Mouse (Mus musculus): ENCODE results near the gene Tmem189.

The Tmem189 gene

DNA sequence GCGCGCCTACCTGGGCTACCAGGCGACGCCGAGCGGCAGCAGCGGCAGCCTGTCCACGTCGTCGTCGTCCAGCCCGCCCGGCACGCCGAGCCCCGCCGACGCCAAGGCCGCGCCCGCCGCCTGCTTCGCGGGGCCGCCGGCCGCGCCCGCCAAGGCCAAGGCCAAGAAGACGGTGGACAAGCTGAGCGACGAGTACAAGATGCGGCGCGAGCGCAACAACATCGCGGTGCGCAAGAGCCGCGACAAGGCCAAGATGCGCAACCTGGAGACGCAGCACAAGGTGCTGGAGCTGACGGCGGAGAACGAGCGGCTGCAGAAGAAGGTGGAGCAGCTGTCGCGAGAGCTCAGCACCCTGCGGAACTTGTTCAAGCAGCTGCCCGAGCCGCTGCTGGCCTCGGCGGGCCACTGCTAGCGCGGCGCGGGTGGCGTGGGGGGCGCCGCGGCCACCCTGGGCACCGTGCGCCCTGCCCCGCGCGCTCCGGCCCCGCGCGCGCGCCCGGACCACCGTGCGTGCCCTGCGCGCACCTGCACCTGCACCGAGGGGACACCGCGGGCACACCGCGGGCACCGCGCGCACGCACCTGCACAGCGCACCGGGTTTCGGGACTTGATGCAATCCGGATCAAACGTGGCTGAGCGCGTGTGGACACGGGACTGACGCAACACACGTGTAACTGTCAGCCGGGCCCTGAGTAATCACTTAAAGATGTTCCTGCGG lies at the start of gene Tmem189:
TSS of gene Tmem189 (minus strand) at position 322 of the 718 bp plus-strand sequence.
- peak; percentile 86 for DNase-seq (ENCODE audit: low read depth, low spot score)

- DNase-seq (ENCODE audit: low read depth, low spot score): no peak
These were observed 49.4 kb upstream of the Tmem189 start for GRCm38 (mm10) chr2:167739030-167739429.

DNA sequence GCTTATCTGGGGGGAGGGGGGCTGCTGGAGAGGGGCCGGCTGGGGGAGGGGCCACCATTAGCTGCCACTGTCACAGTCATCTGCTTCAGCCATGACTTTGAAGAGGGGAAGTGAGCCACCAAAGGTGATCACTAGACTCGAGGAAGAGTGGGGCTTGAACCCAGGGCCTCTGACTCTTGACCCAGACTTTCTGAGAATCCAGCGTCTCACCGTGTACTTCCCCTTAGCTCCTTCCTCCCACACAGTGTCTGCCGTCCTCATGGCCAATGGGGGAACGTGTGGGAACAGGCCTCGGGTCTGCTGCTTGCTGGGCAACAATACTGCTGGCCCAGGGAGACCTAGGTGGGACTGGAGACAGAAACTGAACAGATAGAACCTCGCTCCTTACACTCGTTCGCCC lies 45.2 kb upstream of the Tmem189 start:
- no peak for DNase-seq (ENCODE audit: low read depth, low spot score)

GRCm38 (mm10) chr2:167731149-167731548 lies 41.5 kb upstream of the Tmem189 start:
- no peak for DNase-seq (ENCODE audit: low read depth, low spot score)

DNA sequence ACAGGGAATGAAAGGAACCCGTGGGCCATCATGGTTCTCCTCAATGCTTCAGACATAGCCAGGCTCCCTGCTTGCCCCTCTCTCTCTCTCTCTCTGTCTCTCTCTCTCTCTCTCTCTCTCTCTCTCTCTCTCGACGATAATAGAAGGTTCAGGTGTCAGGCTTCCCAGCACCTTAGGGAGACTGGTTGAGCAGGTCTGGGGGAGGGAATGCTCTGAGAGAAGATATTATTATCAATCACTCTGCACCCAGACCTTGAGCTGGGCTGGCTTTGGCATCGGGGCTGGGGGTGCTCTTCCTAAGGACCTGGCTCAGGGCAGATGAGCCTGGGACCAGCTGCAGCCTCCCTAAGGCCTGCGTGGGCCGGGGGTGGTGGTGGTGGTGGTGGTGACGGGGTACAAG lies 40.4 kb upstream of the Tmem189 start:
- DNase-seq (ENCODE audit: low read depth, low spot score): no peak

- DNase-seq (ENCODE audit: low read depth, low spot score): peak; percentile 58
These were observed 37.5 kb upstream of the Tmem189 start for GRCm38 (mm10) chr2:167727161-167727560.

GRCm38 (mm10) chr2:167725879-167726278 lies 36.3 kb upstream of the Tmem189 start:
- no peak for DNase-seq (ENCODE audit: low read depth, low spot score)

DNA sequence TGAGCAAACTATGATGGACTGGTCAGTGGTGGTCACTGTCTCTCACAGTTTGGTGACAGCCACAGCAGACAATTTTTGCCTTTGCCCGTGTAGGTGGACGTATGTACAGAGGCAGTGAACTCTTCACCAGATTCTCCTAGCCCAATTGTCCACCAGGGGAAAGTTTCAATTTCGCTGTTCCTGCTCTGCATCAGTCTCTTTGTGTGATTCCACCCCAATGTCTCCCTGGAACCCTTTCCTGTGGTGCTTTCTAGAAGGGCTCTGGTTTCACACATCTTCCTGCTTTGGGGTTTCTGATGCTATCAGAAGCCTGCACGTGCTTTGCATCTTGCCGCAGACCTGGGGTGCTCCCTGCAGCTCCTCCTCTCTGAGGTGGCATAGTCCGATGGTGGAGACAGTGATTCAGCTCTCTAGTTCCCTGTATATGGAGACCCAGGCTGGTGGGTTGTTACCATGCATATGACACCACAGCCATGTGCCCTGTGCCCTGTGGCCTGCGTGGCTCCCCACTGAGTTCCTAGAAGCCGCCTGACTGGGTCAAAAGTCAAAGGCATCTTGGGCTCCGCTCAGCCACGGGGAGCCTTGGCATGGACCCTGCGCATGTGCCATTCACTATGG lies 34.1 kb upstream of the Tmem189 start:
- DNase-seq (ENCODE audit: low read depth, low spot score): no peak

DNA sequence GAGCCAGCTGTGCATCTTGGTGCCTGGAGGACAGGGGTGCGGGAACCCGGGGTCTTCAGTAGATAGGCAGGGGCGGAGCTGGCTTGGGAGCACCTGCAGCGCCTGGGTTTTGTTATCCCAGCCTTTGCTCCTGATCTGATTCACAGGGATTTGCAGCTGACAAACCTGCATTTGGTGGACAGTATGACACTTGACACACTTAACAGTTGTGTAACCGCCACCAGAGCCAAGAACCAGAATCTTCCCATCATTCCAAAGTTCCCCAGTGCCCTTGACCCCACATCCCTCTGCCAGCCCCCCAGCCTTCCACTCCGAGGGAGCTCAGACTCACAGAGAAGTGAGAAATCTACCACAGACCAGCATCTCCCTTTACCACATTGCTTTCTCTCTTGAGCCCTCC lies 32.9 kb upstream of the Tmem189 start:
- no peak for DNase-seq (ENCODE audit: low read depth, low spot score)

- no peak for DNase-seq (ENCODE audit: low read depth, low spot score)
These were observed 31.7 kb upstream of the Tmem189 start for GRCm38 (mm10) chr2:167721159-167721882.

DNA sequence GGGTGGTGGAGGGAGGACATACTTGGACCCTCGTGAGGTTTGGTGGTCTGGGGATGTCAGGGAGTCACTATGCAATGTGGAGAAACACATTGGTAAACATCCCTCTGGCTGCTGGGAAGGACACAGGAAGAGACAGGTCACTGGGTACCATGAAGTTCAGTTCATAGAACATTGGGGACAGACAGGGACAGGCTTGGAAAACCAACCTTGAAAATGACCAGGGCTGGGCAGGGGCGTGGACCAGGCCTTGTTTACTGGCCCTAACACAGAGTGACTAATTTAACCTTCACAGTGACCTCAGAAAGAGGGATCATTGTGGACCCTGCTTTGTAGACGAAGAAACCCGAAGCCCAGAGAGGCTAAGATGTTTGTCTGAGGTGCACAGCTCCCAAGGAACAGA lies 29.9 kb upstream of the Tmem189 start:
- no peak for DNase-seq (ENCODE audit: low read depth, low spot score)

GRCm38 (mm10) chr2:167717208-167717607 lies 27.6 kb upstream of the Tmem189 start:
- no peak for DNase-seq (ENCODE audit: low read depth, low spot score)

- DNase-seq (ENCODE audit: low read depth, low spot score): peak; percentile 62
These were observed 25.4 kb upstream of the Tmem189 start for GRCm38 (mm10) chr2:167715008-167715407.

GRCm38 (mm10) chr2:167714298-167714697 lies 24.7 kb upstream of the Tmem189 start:
- DNase-seq (ENCODE audit: low read depth, low spot score): no peak

GRCm38 (mm10) chr2:167712872-167713821 lies 23.5 kb upstream of the Tmem189 start:
- peak; percentile 35 for DNase-seq (ENCODE audit: low read depth, low spot score)

DNA sequence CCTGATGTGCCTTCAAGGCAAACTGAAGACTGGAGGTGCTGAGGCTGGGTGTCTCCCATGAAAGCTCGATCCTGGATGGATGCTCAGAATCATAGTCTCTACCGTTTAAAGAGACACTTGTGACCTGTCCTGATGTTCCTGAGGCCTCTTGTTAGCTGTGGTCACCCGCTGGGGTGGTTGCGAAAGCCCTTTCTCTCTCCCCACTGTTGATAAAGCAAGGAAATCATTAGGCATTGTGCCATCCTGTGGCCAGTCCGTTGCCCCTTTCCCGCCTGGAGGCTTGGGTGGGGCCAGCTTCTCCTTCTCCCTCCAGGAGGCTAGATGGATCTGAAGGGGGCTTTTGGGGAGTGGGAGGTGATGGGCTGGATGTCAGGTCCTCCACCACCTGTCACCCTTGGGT lies 21.0 kb upstream of the Tmem189 start:
- DNase-seq (ENCODE audit: low read depth, low spot score): no peak

- DNase-seq (ENCODE audit: low read depth, low spot score): no peak
These were observed 20.3 kb upstream of the Tmem189 start for GRCm38 (mm10) chr2:167709969-167710368.

DNA sequence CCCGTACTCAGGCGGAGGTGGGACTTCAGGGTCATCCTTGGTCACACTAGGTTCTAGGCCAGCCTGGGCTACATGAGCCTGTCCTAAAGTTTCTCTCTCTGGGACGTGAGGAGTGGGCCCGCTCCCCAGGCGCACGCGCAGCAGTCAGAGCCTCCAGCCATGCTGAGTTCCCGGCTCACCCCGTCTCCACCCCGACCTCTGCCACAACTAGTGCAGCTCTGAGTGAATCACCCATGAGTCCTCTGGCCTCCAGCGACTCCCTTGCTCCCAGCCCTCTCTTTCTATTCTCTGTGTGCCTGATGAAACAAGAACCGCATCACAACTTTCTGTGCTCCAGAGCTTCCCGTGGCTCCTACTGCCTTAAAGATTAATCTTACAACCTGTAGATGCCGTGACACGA lies 18.8 kb upstream of the Tmem189 start:
- no peak for DNase-seq (ENCODE audit: low read depth, low spot score)

DNA sequence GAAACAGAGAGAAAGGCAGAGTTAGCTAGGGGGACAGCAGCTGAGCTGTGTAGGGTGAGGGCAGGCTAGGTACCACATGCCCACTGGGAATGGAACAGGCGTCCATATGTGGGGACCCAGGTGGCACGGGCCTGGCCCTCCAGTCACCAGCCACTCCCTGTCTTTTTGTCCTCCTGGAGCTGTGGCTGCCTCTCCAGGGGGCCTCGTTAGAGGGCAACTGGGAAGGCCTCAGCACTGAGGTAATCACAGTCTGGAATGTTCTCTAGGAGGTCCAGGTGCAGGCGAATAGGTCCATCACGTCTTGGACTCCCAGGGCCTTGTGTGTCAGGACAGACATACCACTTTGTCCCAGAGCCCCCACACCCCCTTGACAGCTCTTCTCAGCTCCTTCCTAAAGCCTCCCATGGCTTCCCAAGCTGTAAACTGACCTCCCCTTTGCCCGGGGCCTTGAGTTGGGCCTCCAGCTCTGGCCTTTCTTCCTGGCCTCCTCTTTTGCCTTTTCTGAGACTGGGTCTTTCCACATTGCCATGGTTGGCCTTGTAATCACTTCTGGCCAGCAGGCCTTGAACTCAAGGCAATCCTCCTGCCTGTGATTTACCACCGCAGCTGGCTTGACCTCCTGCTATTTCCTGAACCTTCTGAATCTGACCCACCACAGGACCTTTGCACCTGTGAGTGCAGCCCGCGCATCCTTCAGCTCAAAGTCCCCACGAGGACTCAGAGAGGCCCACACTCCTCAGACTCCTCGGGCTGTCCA lies 16.7 kb upstream of the Tmem189 start:
- no peak for DNase-seq (ENCODE audit: low read depth, low spot score)

- no peak for DNase-seq (ENCODE audit: low read depth, low spot score)
These were observed 14.8 kb upstream of the Tmem189 start for GRCm38 (mm10) chr2:167704409-167704808.

- no peak for DNase-seq (ENCODE audit: low read depth, low spot score)
These were observed 12.5 kb upstream of the Tmem189 start for GRCm38 (mm10) chr2:167702126-167702525.
